Mouse (Mus musculus) gastrocnemius, postnatal 14 days (tissue): ENCODE measurements at regions not wholly inside any gene's neighbourhood (a gene's known extent, or its start where the extent isn't known, plus 50 kb on each side); places are given as distances from the start of the nearest gene placed in this dataset.

Experiments used
- DNase-seq: peaks from one replicate; pipeline ENCODE4 v3.0.0; 2021; ENCODE audit warnings: mixed read lengths
- intact Hi-C: fragments of 180-260 bp; cut with DNase I; formaldehyde crosslinking; loops from one replicate; pipeline ENCODE4 v1.15.1; 2025; ENCODE audit warnings: low total_unique reads

DNA sequence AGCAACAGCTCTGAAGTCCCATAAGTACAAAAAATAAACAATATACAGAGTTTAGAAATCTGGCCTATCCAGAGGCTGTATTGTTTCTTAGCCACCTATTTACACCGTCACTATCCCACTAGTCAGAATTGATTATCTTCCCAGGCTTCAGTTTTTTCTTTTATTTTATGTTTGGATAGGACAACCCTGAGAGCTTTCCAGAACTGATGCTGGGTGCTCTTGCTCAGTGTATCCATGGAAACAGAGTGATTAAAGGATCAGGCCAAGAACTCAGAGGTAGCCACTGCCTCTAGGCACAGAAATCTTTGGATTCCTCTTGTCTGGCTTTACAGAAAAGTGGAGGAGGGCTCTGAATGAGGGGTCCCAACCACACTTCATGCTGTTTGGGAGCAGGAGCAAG lies 55.3 kb upstream of the Lmcd1 start:
- intact Hi-C loops = no loop called here
- no peak for DNase-seq

DNA sequence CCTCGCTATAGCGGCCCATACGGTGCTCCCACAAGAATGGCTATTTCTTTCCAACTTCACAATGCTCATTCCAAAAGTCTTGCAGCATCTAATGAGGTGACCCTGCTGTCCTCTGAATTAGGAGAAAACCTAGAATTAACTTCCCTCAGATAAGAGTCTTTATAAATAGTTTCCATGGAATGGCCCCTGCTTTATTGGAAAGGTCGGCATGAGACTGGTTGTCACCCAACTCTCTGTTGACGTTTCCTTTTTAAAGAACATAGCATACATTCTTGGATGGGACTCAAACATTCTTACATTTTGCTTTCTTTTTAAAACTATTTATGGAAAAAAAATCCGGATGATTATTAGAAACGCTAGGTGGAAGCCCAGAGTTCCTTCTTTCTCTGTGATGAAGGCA lies 53.9 kb upstream of the Lmcd1 start:
- no peak for DNase-seq
- intact Hi-C loops = no loop called here

- no peak for DNase-seq
- intact Hi-C loops = no loop called here
Observed at GRCm38 (mm10) chr6:112220149-112220548, 53.4 kb upstream of the Lmcd1 start.

- intact Hi-C loops = no loop called here
- no peak for DNase-seq
Observed at GRCm38 (mm10) chr6:112221373-112221772, 52.2 kb upstream of the Lmcd1 start.

GRCm38 (mm10) chr6:112223325-112223724 lies 50.2 kb upstream of the Lmcd1 start:
- DNase-seq = no peak
- intact Hi-C loops = no loop called here
